Mouse (Mus musculus): ENCODE results near the gene Cmtm2a. TPM values are rescaled to one million over a fixed set of nuclear protein-coding genes. Genes with fewer than 3 reads are reported as not detected.

Gene Cmtm2a
- total RNA-seq, 1 experiment from 2014 or later: not detected

- ATAC-seq (replicated peaks in 1 of 2; ENCODE audit: insufficient read depth in 1 of 2, low FRiP score in 2 of 2, low TSS enrichment in 1 of 2, low read depth in 1 of 2, poor library complexity in 2 of 2, severe bottlenecking in 2 of 2): peak; percentile 57 to 66
Measured at GRCm38 (mm10) chr8:104247054-104247907, 45.7 kb downstream of the Cmtm2a start.

GRCm38 (mm10) chr8:104246621-104247020 lies 46.4 kb downstream of the Cmtm2a start:
- 0 out of 4 replicates have a peak, but pooled peaks have one; percentile 4 for ATAC-seq (replicated peaks in 1 of 2; ENCODE audit: insufficient read depth in 1 of 2, low FRiP score in 2 of 2, low TSS enrichment in 1 of 2, low read depth in 1 of 2, poor library complexity in 2 of 2, severe bottlenecking in 2 of 2)

- no peak for ATAC-seq (replicated peaks in 1 of 2; ENCODE audit: insufficient read depth in 1 of 2, low FRiP score in 2 of 2, low TSS enrichment in 1 of 2, low read depth in 1 of 2, poor library complexity in 2 of 2, severe bottlenecking in 2 of 2)
Measured at GRCm38 (mm10) chr8:104242038-104242644, 50.8 kb downstream of the Cmtm2a start.

GRCm38 (mm10) chr8:104239418-104239861 lies 53.5 kb downstream of the Cmtm2a start:
- ATAC-seq (replicated peaks in 1 of 2; ENCODE audit: insufficient read depth in 1 of 2, low FRiP score in 2 of 2, low TSS enrichment in 1 of 2, low read depth in 1 of 2, poor library complexity in 2 of 2, severe bottlenecking in 2 of 2): peak; percentile 57 to 71

GRCm38 (mm10) chr8:104234573-104234972 lies 58.4 kb downstream of the Cmtm2a start:
- no peak for ATAC-seq (replicated peaks in 1 of 2; ENCODE audit: insufficient read depth in 1 of 2, low FRiP score in 2 of 2, low TSS enrichment in 1 of 2, low read depth in 1 of 2, poor library complexity in 2 of 2, severe bottlenecking in 2 of 2)

- peak; percentile 77 to 79 for ATAC-seq (replicated peaks in 1 of 2; ENCODE audit: insufficient read depth in 1 of 2, low FRiP score in 2 of 2, low TSS enrichment in 1 of 2, low read depth in 1 of 2, poor library complexity in 2 of 2, severe bottlenecking in 2 of 2)
Measured at GRCm38 (mm10) chr8:104232919-104233318, 60.1 kb downstream of the Cmtm2a start.

- ATAC-seq (replicated peaks in 1 of 2; ENCODE audit: insufficient read depth in 1 of 2, low FRiP score in 2 of 2, low TSS enrichment in 1 of 2, low read depth in 1 of 2, poor library complexity in 2 of 2, severe bottlenecking in 2 of 2): no peak
Measured at GRCm38 (mm10) chr8:104232039-104232438, 60.9 kb downstream of the Cmtm2a start.

Other genes starting within 250 kb of the Cmtm2a start
- gene Cdh5, start 191.6 kb downstream of the Cmtm2a start, total RNA-seq (2017): not detected in 2 replicates
- not detected in 2 replicates for gene Bean1, start 122.7 kb downstream of the Cmtm2a start, total RNA-seq (2017)
- gene Tk2, start 44.6 kb downstream of the Cmtm2a start, total RNA-seq (2017): 22.0 and 23.6 TPM in 2 replicates
- 23.2 and 26.5 TPM in 2 replicates for gene Cklf, start 42.3 kb downstream of the Cmtm2a start, total RNA-seq (2017)
- gene Gm45711, start 16.9 kb upstream of the Cmtm2a start, total RNA-seq (2017): not detected in 2 replicates
- gene Cmtm1, start 17.0 kb upstream of the Cmtm2a start, total RNA-seq (2017): not detected in 2 replicates
- gene Gm11020, start 28.4 kb upstream of the Cmtm2a start, total RNA-seq (2017): not detected in 2 replicates
- not detected in 2 replicates for gene Cmtm2b, start 29.0 kb upstream of the Cmtm2a start, total RNA-seq (2017)
- gene Cmtm3, start 46.2 kb upstream of the Cmtm2a start, total RNA-seq (2017): 12.1 and 12.9 TPM in 2 replicates
- 3.7 and 4.4 TPM in 2 replicates for gene Cmtm4, start 102.6 kb upstream of the Cmtm2a start, total RNA-seq (2017)
- gene Dync1li2, start 149.9 kb upstream of the Cmtm2a start, total RNA-seq (2017): 74.0 and 74.4 TPM in 2 replicates
- gene Terb1, start 216.7 kb upstream of the Cmtm2a start, total RNA-seq (2017): not detected in 2 replicates
- 72.7 and 118 TPM in 2 replicates for gene Nae1, start 241.5 kb upstream of the Cmtm2a start, total RNA-seq (2017)
- gene Car7, start 241.5 kb upstream of the Cmtm2a start, total RNA-seq (2017): 0.79 and 1.4 TPM in 2 replicates